Mouse (Mus musculus) lung, adult 10 weeks (tissue): ENCODE results near the gene Slc34a3. TPM values are rescaled to one million over a fixed set of nuclear protein-coding genes. Genes with fewer than 3 reads are reported as not detected.

Experiments
- polyA plus RNA-seq: library from polyadenylated mRNA; stranded (reverse); fragments of 350-450 nt; fragmentation: Illumina TruSeq; extraction: RNeasy Lipid Tissue Mini Kit (QIAGEN cat#74804); gene quantifications from one replicate; pipeline ENCODE4 v1.2.3, GENCODE M21; 2014; ENCODE audit warnings: low read depth, low replicate concordance; ENCODE audit not compliant: insufficient read depth

Slc34a3 gene
- not detected for polyA plus RNA-seq

GRCm38 (mm10) chr2:25234050-25234449 lies at the start of gene Slc34a3:
Slc34a3 (minus strand) TSS chr2:25234364.

GRCm38 (mm10) chr2:25271827-25272511 lies 37.8 kb upstream of the Slc34a3 start, which contains the start of the genes Ssna1 and Anapc2:
Ssna1 (minus strand) TSS chr2:25272438.
Anapc2 (plus strand) TSS chr2:25272478.

GRCm38 (mm10) chr2:25262291-25262767 lies 28.2 kb upstream of the Slc34a3 start, which contains the start of gene Tprn:
Tprn (plus strand) TSS chr2:25262618.

DNA sequence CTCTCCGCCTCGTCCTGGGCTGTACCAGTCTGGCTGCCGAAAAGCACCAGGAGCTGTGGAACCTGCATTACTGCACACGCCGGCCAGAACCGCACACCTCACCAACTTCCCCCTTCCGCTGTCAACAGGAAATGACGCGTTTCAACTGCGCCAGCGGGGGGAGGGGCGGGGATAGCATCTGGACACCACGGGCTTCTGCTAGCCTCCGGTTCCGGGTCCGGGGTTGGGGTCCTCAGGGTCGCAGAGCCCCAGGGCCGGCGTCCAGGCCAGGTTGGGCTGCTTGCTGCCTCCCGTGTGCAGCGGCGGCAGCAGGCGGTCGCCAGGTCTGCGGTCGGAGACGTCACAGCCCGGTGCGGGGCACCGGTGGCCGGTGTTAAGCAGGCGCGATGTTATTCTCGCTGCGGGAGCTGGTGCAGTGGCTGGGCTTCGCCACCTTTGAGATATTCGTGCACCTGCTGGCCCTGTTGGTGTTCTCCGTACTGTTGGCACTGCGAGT lies 21.2 kb upstream of the Slc34a3 start, which contains the start of gene Tmem203:
Gene Tmem203 (plus strand): TSS at position 156 of the 496 bp plus-strand sequence.

DNA sequence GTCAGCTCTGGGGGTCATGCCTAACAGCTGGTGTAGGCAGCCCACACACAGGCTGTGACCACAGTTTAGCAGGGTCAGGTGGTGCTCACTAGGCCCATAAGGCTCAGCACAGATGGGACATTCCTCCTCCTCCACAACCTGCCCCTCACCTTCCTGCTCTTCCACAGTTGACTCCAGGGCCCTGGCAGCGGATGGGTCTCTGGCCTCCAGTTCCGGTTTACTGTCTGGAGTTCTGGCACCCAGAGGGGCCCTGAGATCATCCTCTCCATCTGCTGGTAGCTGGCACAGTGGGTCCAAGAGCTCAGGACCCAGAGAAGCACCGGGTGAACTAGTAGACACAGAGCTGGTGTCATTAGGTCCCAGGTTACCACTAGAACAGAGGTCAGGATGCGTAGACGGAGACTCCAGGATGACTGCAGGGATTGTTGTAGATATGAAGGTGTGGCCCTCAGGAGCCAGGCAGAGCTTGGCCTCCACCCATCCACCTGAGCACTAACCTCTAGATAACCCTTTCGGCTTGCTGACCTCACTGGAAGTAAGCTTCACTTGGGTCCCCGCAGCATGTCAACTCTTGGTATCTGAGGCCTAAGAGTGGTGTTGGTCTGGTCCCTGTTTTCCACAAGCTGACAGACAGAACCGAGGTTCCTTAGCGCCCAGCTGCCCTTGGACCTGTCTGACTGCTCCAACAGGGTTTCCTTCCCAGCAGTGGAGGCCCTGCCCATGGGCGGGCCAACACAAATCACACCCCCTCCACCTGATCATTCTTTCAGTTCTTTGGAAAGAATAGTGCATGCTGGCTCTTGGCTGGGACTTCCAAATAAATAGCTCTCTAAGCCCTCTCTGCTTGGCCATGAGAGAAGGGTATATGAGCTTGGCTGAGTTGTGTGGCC lies 12.3 kb upstream of the Slc34a3 start, which contains the start of gene AL732309.1:
Gene AL732309.1 (minus strand): TSS at position 681 of the 890 bp plus-strand sequence.

GRCm38 (mm10) chr2:25242101-25242506 lies 7.9 kb upstream of the Slc34a3 start, which contains the start of the genes Rnf208 and Cysrt1:
Rnf208 (plus strand) TSS chr2:25242255.
Cysrt1 (minus strand) TSS chr2:25242452.

DNA sequence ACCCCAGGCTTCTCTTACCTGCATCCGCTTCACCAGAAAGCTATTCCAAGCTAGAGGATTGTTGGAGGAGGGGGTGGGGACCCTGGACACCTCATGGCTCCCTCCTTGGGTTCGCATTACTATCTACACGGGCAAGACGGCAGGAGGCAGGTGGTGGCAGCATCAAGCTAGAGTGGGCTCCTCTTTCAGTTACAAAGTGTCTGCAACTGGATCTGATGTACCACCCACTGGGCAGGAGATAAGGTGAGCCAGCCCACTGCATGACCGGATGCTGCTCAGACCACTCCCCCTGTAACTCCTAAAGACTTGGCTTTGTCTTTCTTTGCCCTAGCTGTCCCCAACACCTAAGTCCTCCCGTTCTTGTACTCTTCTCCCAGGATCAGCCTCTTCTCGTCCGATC lies 2.5 kb upstream of the Slc34a3 start, which contains the start of gene Rnf224:
Gene Rnf224 (minus strand): TSS at position 174 of the 400 bp plus-strand sequence.

GRCm38 (mm10) chr2:25224492-25224765 lies 9.7 kb downstream of the Slc34a3 start, which contains the start of gene Tubb4b:
Tubb4b (minus strand) TSS chr2:25224702.

DNA sequence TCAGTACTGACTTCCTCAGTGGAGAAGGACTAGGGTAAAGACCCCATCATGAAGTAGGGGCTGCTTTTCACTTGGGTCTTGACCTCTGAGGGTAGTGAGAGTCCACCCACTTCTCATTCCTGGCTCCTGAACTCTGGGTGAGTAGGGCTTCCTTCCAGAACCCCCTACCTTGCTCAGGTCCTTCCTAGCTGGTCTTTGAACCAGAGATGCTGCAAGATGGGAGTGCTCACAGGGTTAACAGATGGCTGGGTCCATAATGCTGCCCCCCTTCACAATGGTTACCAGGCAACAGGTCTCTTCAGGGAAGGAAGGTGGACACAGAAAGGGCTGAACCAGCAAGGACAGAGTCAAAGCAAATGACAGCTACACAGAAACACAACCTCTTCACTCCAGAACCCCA lies 15.7 kb downstream of the Slc34a3 start, which contains the start of gene Fam166a:
Gene Fam166a (plus strand): TSS at position 301 of the 400 bp plus-strand sequence.

DNA sequence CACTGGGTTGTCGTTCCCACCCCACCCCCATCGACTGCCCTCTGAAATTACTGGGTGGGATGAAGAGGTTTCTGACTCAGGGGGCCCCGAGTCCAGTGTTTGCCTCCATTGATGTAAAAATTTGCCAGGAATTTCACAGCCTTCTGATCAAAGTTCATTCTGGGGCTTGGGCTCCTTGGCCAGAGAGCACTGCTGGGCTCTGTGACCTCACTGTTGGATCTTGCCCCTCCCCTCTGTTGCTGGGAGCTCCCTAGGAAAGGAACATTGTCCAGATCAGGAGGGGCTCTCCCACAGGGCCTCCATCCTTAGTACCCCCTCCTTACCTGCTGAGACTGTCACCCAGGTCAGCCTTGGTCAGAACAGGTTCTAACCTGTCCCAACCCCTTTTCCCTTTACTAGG lies 19.7 kb downstream of the Slc34a3 start, which contains the start of gene Stpg3:
Gene Stpg3 (minus strand): TSS at position 194 of the 400 bp plus-strand sequence.

DNA sequence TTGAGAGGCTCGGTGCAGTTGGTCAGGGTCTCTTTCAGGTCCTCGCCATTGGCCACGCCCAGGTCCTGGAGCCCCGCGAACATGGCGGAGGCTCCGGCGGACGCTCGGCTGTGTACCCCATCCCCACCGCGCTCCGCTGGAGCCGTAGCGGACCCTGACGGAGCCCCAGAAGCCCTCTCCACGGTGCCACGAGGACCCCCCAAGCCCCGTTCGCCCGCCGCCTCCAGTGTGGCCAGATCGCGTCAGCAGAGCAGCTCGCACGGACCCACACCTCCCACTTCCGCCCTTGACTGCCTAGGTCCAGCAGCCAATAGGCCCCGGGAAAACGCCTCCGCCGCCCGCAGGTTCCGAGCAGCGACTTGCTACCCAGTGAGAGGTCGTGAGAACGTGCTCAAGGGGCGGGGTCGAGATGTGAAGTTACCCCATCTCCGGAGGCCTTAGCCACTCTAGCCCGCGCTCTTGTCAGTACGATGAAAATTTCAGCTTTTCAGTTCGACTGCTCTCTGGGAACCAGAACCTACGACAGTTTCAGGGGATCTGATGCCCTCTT lies 23.0 kb downstream of the Slc34a3 start, which contains the start of gene Nelfb:
Gene Nelfb (minus strand): TSS at position 369 of the 550 bp plus-strand sequence.

GRCm38 (mm10) chr2:25196172-25196954 lies 37.8 kb downstream of the Slc34a3 start, which contains the start of gene Tor4a:
Tor4a (minus strand) TSS chr2:25196886.

GRCm38 (mm10) chr2:25180478-25180903 lies 53.7 kb downstream of the Slc34a3 start, which contains the start of gene Nrarp:
Nrarp (plus strand) TSS chr2:25180758.

Other genes starting within 250 kb of the Slc34a3 start
- gene Nsmf, start 180.0 kb downstream of the Slc34a3 start, polyA plus RNA-seq: 29.3 TPM
- 2.4 TPM for gene Entpd8, start 154.1 kb downstream of the Slc34a3 start, polyA plus RNA-seq
- gene Noxa1, start 139.2 kb downstream of the Slc34a3 start, polyA plus RNA-seq: 1.9 TPM
- 28.7 TPM for gene Nrarp, start 53.6 kb downstream of the Slc34a3 start, polyA plus RNA-seq
- gene Tor4a, start 37.5 kb downstream of the Slc34a3 start, polyA plus RNA-seq: 18.3 TPM
- 41.8 TPM for gene Nelfb, start 22.9 kb downstream of the Slc34a3 start, polyA plus RNA-seq
- gene Stpg3, start 19.7 kb downstream of the Slc34a3 start, polyA plus RNA-seq: not detected
- not detected for gene Fam166a, start 15.6 kb downstream of the Slc34a3 start, polyA plus RNA-seq
- gene Tubb4b, start 9.7 kb downstream of the Slc34a3 start, polyA plus RNA-seq: 379 TPM
- not detected for gene Rnf224, start 2.4 kb upstream of the Slc34a3 start, polyA plus RNA-seq
- gene Rnf208, start 7.9 kb upstream of the Slc34a3 start, polyA plus RNA-seq: 2.1 TPM
- gene Cysrt1, start 8.1 kb upstream of the Slc34a3 start, polyA plus RNA-seq: 0.30 TPM
- 6.2 TPM for gene AL732309.1, start 12.5 kb upstream of the Slc34a3 start, polyA plus RNA-seq
- 15.5 TPM for gene Tmem203, start 21.1 kb upstream of the Slc34a3 start, polyA plus RNA-seq
- gene Tprn, start 28.3 kb upstream of the Slc34a3 start, polyA plus RNA-seq: 6.2 TPM
- gene Ssna1, start 38.1 kb upstream of the Slc34a3 start, polyA plus RNA-seq: 68.9 TPM
- 38.0 TPM for gene Anapc2, start 38.1 kb upstream of the Slc34a3 start, polyA plus RNA-seq
- gene Tmem210, start 53.8 kb upstream of the Slc34a3 start, polyA plus RNA-seq: not detected
- gene Lrrc26, start 55.6 kb upstream of the Slc34a3 start, polyA plus RNA-seq: 22.2 TPM
- gene Grin1, start 84.8 kb upstream of the Slc34a3 start, polyA plus RNA-seq: not detected
- gene Man1b1, start 98.0 kb upstream of the Slc34a3 start, polyA plus RNA-seq: 31.9 TPM
- 18.5 TPM for gene Dpp7, start 122.0 kb upstream of the Slc34a3 start, polyA plus RNA-seq
- gene Uap1l1, start 131.3 kb upstream of the Slc34a3 start, polyA plus RNA-seq: 51.2 TPM
- gene Sapcd2, start 138.0 kb upstream of the Slc34a3 start, polyA plus RNA-seq: 1.0 TPM
- 7.6 TPM for gene Entpd2, start 161.5 kb upstream of the Slc34a3 start, polyA plus RNA-seq
- gene Npdc1, start 165.0 kb upstream of the Slc34a3 start, polyA plus RNA-seq: 69.7 TPM
- gene Fut7, start 188.9 kb upstream of the Slc34a3 start, polyA plus RNA-seq: 1.7 TPM
- gene Abca2, start 194.3 kb upstream of the Slc34a3 start, polyA plus RNA-seq: 9.0 TPM
- 364 TPM for gene Clic3, start 222.5 kb upstream of the Slc34a3 start, polyA plus RNA-seq
- gene Paxx, start 226.7 kb upstream of the Slc34a3 start, polyA plus RNA-seq: 44.5 TPM
- 1.6 TPM for gene Ptgds, start 235.7 kb upstream of the Slc34a3 start, polyA plus RNA-seq